Mouse (Mus musculus): Measurements from ENCODE around the gene Tmem163. TPM values are rescaled to one million over a fixed set of nuclear protein-coding genes. Genes with fewer than 3 reads are reported as not detected.
A peak's percentile ranks its signal among the peaks of the same experiment; 100 is the strongest.

The Tmem163 gene
- polyA plus RNA-seq, 1 experiment from 2014 or later: 0.84 TPM

DNA sequence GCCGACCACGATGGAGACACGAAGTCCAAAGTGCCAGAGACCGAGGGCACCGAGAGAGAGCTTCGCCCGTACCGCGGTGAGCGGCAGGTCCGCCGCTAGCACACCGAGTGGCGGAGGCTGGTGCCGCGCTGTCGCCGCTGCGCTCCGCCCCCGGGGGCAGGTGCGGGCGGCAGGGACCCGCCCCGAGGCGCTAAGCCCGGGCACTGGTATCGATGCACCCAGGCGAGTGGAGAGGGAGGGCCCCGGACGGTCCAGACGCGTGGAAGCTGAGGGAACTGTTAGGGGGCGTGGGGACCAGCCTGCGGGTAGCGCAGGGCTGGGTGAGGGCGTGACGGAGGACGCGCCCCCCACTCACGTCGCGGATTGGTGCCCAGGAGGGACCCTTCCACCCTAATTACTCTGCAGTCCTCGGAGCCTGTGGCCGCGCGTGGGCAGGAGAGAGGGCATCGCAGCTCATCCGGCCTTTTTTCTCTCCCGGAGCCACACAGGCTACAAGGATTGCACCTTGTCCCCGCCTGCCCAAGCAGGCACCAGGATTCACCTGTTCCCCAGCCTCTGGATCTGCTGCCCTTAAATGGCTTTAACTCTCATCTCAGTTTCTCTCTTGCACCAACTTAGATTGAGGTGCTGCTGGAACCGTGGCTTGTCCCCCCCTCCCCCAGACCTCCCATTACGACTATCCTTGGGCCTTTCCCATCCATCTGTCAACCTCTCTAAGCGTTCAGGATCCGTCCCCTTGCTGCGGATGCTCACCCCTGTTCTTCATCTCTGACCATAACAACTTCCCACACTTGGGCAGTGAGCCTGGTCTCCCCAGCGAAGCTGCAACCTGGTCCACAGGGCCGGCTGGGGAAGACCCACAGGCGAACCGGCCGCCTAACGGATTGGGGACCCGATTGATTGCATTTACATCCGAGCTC is 1.4 kb downstream of the Tmem163 start:
- H3K27ac ChIP-seq (ENCODE audit: low read depth): no peak overlapping the region
- no peak overlapping the region; the same call in 1 of the 2 replicates for H3K9ac ChIP-seq (ENCODE audit: low read length)
- no peaks in the 10 kb centered on the region for H3K9me3 ChIP-seq (ENCODE audit: control insufficient read depth, low read length)
- H3K4me1 ChIP-seq (replicated peaks; ENCODE audit: control insufficient read depth, insufficient read depth, low read length): peaks cover 9% of the 10 kb centered on the region
- no peaks in the 10 kb centered on the region for H3K36me3 ChIP-seq (ENCODE audit: control insufficient read depth, insufficient read depth, low read length)
- H3K4me3 ChIP-seq (ENCODE audit: low read depth, low read length): peak overlapping the region; percentile 40
- peak overlapping the region; percentile 98 for H3K4me2 ChIP-seq (ENCODE audit: low read length)
- ATAC-seq (replicated peaks; ENCODE audit: low FRiP score, low TSS enrichment, low read depth) (peak; percentile 80), DNase-seq (ENCODE audit: low spot score) (peak; percentile 67)
- 3% methylated on average over 52 of the region's 64 CpGs for WGBS
- H3K27me3 ChIP-seq (replicated peaks; ENCODE audit: control insufficient read depth, insufficient read depth, low read length): peaks cover 63% of the 10 kb centered on the region

DNA sequence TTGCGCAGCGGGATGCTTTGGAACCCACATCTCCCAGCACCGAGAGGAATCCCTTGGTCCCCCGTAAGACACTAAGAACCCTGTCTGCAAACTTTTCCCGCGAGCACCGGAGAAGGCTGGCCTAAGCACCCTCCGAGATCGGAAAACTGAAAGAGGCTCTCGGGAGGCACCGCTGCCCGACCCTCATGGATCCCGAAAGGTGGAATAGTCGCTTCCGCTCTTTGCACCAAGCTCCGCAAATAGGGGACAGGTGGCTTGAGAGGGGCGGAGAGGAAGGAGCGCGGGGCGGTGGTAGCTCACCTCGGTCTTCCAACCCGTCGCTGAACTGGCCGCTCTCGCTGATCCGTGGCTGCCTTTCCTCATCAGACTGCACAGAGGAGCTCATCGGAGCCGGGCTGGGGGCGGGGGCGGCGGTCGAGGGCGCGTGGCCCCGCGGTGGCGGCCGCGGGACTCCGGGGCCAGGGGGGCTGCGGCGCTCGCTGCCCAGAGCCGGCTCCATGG is 2.2 kb downstream of the Tmem163 start:
- Histone ChIP-seq H3K27me3 (replicated peaks; ENCODE audit: control insufficient read depth, insufficient read depth, low read length) (peaks cover 63% of the 10 kb centered on the region), H3K36me3 (ENCODE audit: control insufficient read depth, insufficient read depth, low read length) (no peaks in the 10 kb centered on the region), H3K4me1 (replicated peaks; ENCODE audit: control insufficient read depth, insufficient read depth, low read length) (peaks cover 9% of the 10 kb centered on the region), H3K4me3 (ENCODE audit: low read depth, low read length) (peak overlapping the region; percentile 40), H3K27ac (ENCODE audit: low read depth) (no peak overlapping the region), H3K9me3 (ENCODE audit: control insufficient read depth, low read length) (no peaks in the 10 kb centered on the region), H3K9ac (ENCODE audit: low read length) (no peak overlapping the region; the same call in 1 of the 2 replicates), H3K4me2 (ENCODE audit: low read length) (peak overlapping the region; percentile 98)
- WGBS: 1% methylated on average over 43 of the region's 44 CpGs
- peak; percentile 54; the same call in 1 of the 2 replicates for ATAC-seq (replicated peaks; ENCODE audit: low FRiP score, low TSS enrichment, low read depth)
- DNase-seq (ENCODE audit: low spot score): peak; percentile 78

- Histone ChIP-seq H3K27ac (ENCODE audit: low read depth) (no peak overlapping the region), H3K4me2 (ENCODE audit: low read length) (peak overlapping the region; percentile 98), H3K9ac (ENCODE audit: low read length) (no peak overlapping the region), H3K4me1 (replicated peaks; ENCODE audit: control insufficient read depth, insufficient read depth, low read length) (peaks cover 9% of the 10 kb centered on the region), H3K9me3 (ENCODE audit: control insufficient read depth, low read length) (no peaks in the 10 kb centered on the region), H3K4me3 (ENCODE audit: low read depth, low read length) (peak overlapping the region; percentile 40), H3K27me3 (replicated peaks; ENCODE audit: control insufficient read depth, insufficient read depth, low read length) (peaks cover 63% of the 10 kb centered on the region), H3K36me3 (ENCODE audit: control insufficient read depth, insufficient read depth, low read length) (no peaks in the 10 kb centered on the region)
- 8% methylated on average over 25 of the region's 25 CpGs for WGBS
- DNase-seq (ENCODE audit: low spot score): peak; percentile 63
- no peak for ATAC-seq (replicated peaks; ENCODE audit: low FRiP score, low TSS enrichment, low read depth)
These were observed 2.7 kb downstream of the Tmem163 start for GRCm38 (mm10) chr1:127676516-127677099.

- Histone ChIP-seq H3K4me1 (replicated peaks; ENCODE audit: control insufficient read depth, insufficient read depth, low read length) (peaks cover 9% of the 10 kb centered on the region), H3K36me3 (ENCODE audit: control insufficient read depth, insufficient read depth, low read length) (no peaks in the 10 kb centered on the region), H3K27me3 (replicated peaks; ENCODE audit: control insufficient read depth, insufficient read depth, low read length) (peaks cover 63% of the 10 kb centered on the region), H3K4me3 (ENCODE audit: low read depth, low read length) (no peak overlapping the region), H3K9me3 (ENCODE audit: control insufficient read depth, low read length) (no peaks in the 10 kb centered on the region), H3K9ac (ENCODE audit: low read length) (no peak overlapping the region), H3K4me2 (ENCODE audit: low read length) (no peak overlapping the region), H3K27ac (ENCODE audit: low read depth) (no peak overlapping the region)
- 32% methylated on average over 12 of the region's 12 CpGs for WGBS
- ATAC-seq (replicated peaks; ENCODE audit: low FRiP score, low TSS enrichment, low read depth) (no peak), DNase-seq (ENCODE audit: low spot score) (peak; percentile 55)
These were observed 3.2 kb downstream of the Tmem163 start for GRCm38 (mm10) chr1:127676116-127676515.

GRCm38 (mm10) chr1:127675253-127675652 is 4.1 kb downstream of the Tmem163 start:
- WGBS: 42% methylated on average over 1 of the region's 1 CpGs

DNA sequence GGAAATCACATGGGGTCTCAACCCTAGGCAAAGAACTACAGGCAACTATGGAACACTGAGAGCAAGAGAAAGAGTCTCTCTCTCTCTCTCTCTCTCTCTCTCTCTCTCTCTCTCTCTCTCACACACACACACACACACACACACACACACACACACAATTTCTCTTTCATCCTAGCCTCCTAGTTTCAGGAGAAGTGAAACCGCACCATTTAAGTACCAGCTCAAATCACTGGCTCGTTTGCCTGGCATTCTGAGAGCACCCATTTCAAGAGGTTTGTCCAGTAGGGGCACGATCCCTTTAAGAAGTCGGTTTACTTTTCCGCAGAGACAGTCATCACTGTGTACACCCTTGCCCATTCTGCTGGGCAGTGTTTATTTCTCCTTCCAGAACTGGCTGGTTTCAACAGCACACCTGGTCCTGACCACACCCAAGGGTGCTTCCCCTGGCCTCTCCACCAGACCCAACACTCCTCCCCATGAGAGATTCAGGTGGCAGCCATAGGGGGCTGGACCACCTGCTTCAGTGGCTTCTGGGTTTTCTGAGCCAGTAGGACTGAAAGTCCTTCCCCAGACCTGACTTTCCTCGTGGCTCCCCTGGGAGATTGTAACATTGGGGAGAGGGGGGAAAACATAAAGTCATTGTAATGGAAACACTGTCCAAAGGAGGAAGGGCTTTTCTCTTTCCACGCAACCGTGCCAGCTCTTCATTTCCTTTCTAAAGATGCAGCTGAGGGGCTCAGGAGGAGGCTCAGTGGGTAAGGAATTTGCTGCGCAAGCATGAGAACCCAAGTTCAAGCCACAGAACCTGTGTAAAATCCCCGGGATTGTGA is 5.9 kb downstream of the Tmem163 start:
- WGBS: 77% methylated on average over 10 of the region's 10 CpGs

More at GRCm38 (mm10) chr1:127675253-127675652, 4.1 kb downstream of the Tmem163 start:
- no peaks in the 10 kb centered on the region for H3K9me3 ChIP-seq (ENCODE audit: control insufficient read depth, low read length)
- DNase-seq (ENCODE audit: low spot score): no peak
- peaks cover 9% of the 10 kb centered on the region for H3K4me1 ChIP-seq (replicated peaks; ENCODE audit: control insufficient read depth, insufficient read depth, low read length)
- no peak overlapping the region for H3K4me3 ChIP-seq (ENCODE audit: low read depth, low read length)
- no peak for ATAC-seq (replicated peaks; ENCODE audit: low FRiP score, low TSS enrichment, low read depth)
- H3K36me3 ChIP-seq (ENCODE audit: control insufficient read depth, insufficient read depth, low read length): no peaks in the 10 kb centered on the region
- H3K9ac ChIP-seq (ENCODE audit: low read length): no peak overlapping the region
- peaks cover 58% of the 10 kb centered on the region for H3K27me3 ChIP-seq (replicated peaks; ENCODE audit: control insufficient read depth, insufficient read depth, low read length)
- H3K4me2 ChIP-seq (ENCODE audit: low read length): no peak overlapping the region
- H3K27ac ChIP-seq (ENCODE audit: low read depth): no peak overlapping the region

GRCm38 (mm10) chr1:127668161-127668560 is 11.2 kb downstream of the Tmem163 start:
- no peak overlapping the region for H3K9ac ChIP-seq (ENCODE audit: low read length)
- H3K27me3 ChIP-seq (replicated peaks; ENCODE audit: control insufficient read depth, insufficient read depth, low read length): no peaks in the 10 kb centered on the region
- no peaks in the 10 kb centered on the region for H3K36me3 ChIP-seq (ENCODE audit: control insufficient read depth, insufficient read depth, low read length)
- H3K4me1 ChIP-seq (replicated peaks; ENCODE audit: control insufficient read depth, insufficient read depth, low read length): no peaks in the 10 kb centered on the region
- no peak overlapping the region for H3K4me3 ChIP-seq (ENCODE audit: low read depth, low read length)
- no peak overlapping the region for H3K27ac ChIP-seq (ENCODE audit: low read depth)
- 89% methylated on average over 3 of the region's 3 CpGs for WGBS
- H3K9me3 ChIP-seq (ENCODE audit: control insufficient read depth, low read length): no peaks in the 10 kb centered on the region
- ATAC-seq (replicated peaks; ENCODE audit: low FRiP score, low TSS enrichment, low read depth): no peak
- no peak overlapping the region for H3K4me2 ChIP-seq (ENCODE audit: low read length)
- no peak for DNase-seq (ENCODE audit: low spot score)

More for the DNA sequence above, 5.9 kb downstream of the Tmem163 start:
- no peak overlapping the region for H3K9ac ChIP-seq (ENCODE audit: low read length)
- ATAC-seq (replicated peaks; ENCODE audit: low FRiP score, low TSS enrichment, low read depth): no peak
- no peak overlapping the region for H3K4me2 ChIP-seq (ENCODE audit: low read length)
- peaks cover 9% of the 10 kb centered on the region for H3K4me1 ChIP-seq (replicated peaks; ENCODE audit: control insufficient read depth, insufficient read depth, low read length)
- no peaks in the 10 kb centered on the region for H3K36me3 ChIP-seq (ENCODE audit: control insufficient read depth, insufficient read depth, low read length)
- DNase-seq (ENCODE audit: low spot score): no peak
- H3K4me3 ChIP-seq (ENCODE audit: low read depth, low read length): no peak overlapping the region
- peaks cover 40% of the 10 kb centered on the region for H3K27me3 ChIP-seq (replicated peaks; ENCODE audit: control insufficient read depth, insufficient read depth, low read length)
- no peaks in the 10 kb centered on the region for H3K9me3 ChIP-seq (ENCODE audit: control insufficient read depth, low read length)
- no peak overlapping the region for H3K27ac ChIP-seq (ENCODE audit: low read depth)

Data from intestine, embryonic 14.5 days (tissue).